Mouse (Mus musculus) ES-Bruce4 (cell line): ENCODE data around the gene Ninl. TPM values are rescaled to one million over a fixed set of nuclear protein-coding genes. Genes with fewer than 3 reads are reported as not detected.

ENCODE experiments used
- H3K27ac ChIP-seq: 2 replicates; pipeline ENCODE4 v1.5.1; 2012; ENCODE audit warnings: low read length, inconsistent platforms; ENCODE audit not compliant: insufficient read depth
- H3K27me3 ChIP-seq: 2 replicates; pipeline ENCODE4 v1.6.1; 2012; ENCODE audit warnings: mild to moderate bottlenecking, low read length, inconsistent platforms; ENCODE audit not compliant: control insufficient read depth, poor library complexity, insufficient read depth, severe bottlenecking
- H3K36me3 ChIP-seq: 2 replicates; pipeline ENCODE4 v1.6.1; 2012; ENCODE audit warnings: inconsistent platforms, mild to moderate bottlenecking, low read length, moderate library complexity; ENCODE audit not compliant: control insufficient read depth, poor library complexity, insufficient read depth, severe bottlenecking
- H3K4me1 ChIP-seq: one replicate; pipeline ENCODE4 v1.8.1; 2011; ENCODE audit warnings: low read length; ENCODE audit not compliant: control insufficient read depth, insufficient read depth
- H3K4me3 ChIP-seq: 2 replicates; pipeline ENCODE4 v1.5.1; 2011; ENCODE audit warnings: low read depth, mild to moderate bottlenecking, low read length
- H3K9ac ChIP-seq: 2 replicates; pipeline ENCODE4 v1.6.1; 2012; ENCODE audit warnings: low read depth, mild to moderate bottlenecking, inconsistent platforms; ENCODE audit not compliant: poor library complexity, severe bottlenecking
- H3K9me3 ChIP-seq: replicated peaks from 2 replicates; pipeline ENCODE4 v1.6.1; 2012; ENCODE audit warnings: mild to moderate bottlenecking, low read length, inconsistent platforms; ENCODE audit not compliant: control insufficient read depth, poor library complexity, insufficient read depth, severe bottlenecking
- CTCF ChIP-seq: IDR thresholded peaks from one replicate; pipeline ENCODE4 v1.8.1; 2011; ENCODE audit warnings: low read depth, low read length
- EP300 ChIP-seq: IDR thresholded peaks from 2 replicates; pipeline ENCODE4 v1.6.1; 2011; ENCODE audit warnings: low read depth, low read length; ENCODE audit not compliant: insufficient read depth
- POLR2A ChIP-seq: IDR thresholded peaks from one replicate; pipeline ENCODE4 v1.8.1; 2011; ENCODE audit warnings: low read length; ENCODE audit not compliant: insufficient read depth
- polyA plus RNA-seq: library from polyadenylated mRNA; stranded (reverse); fragments of >200 nt; gene quantifications from 2 replicates; pipeline ENCODE4 v1.2.4, GENCODE M21; 2011; ENCODE audit warnings: low read depth; ENCODE audit not compliant: missing spikeins, insufficient read depth, insufficient read length

Gene Ninl
- polyA plus RNA-seq, 1 experiment = 24.7 TPM

- Histone ChIP-seq H3K36me3 (no peaks in the 10 kb centered on the region), H3K9me3 (no peaks in the 10 kb centered on the region), H3K4me3 (no peak overlapping the region), H3K27me3 (no peaks in the 10 kb centered on the region), H3K4me1 (peaks cover 2% of the 10 kb centered on the region), H3K9ac (no peak overlapping the region), H3K27ac (no peak overlapping the region)
- TF ChIP-seq EP300 = no peak
- TF ChIP-seq POLR2A = no peak
- no peak for TF ChIP-seq CTCF
Observed at GRCm38 (mm10) chr2:150886315-150886714, 152.9 kb downstream of the Ninl start.

- Histone ChIP-seq H3K36me3 (no peaks in the 10 kb centered on the region), H3K9me3 (no peaks in the 10 kb centered on the region), H3K9ac (no peak overlapping the region), H3K4me3 (no peak overlapping the region), H3K27ac (no peak overlapping the region), H3K27me3 (no peaks in the 10 kb centered on the region), H3K4me1 (peaks cover 2% of the 10 kb centered on the region)
- TF ChIP-seq CTCF (no peak), EP300 (no peak), POLR2A (no peak)
Observed at GRCm38 (mm10) chr2:150885814-150886213, 153.4 kb downstream of the Ninl start.

- Histone ChIP-seq H3K9ac (no peak overlapping the region), H3K27me3 (no peaks in the 10 kb centered on the region), H3K36me3 (no peaks in the 10 kb centered on the region), H3K4me3 (no peak overlapping the region), H3K9me3 (no peaks in the 10 kb centered on the region), H3K27ac (no peak overlapping the region), H3K4me1 (peaks cover 2% of the 10 kb centered on the region)
- TF ChIP-seq POLR2A (no peak), EP300 (no peak), CTCF (no peak)
Observed at GRCm38 (mm10) chr2:150884779-150885110, 154.4 kb downstream of the Ninl start.

Other genes with a start within 250 kb of the Ninl start
- 31.3 and 35.8 TPM in 2 replicates for gene Abhd12, start 134.6 kb downstream of the Ninl start, polyA plus RNA-seq
- 47.0 and 53.0 TPM in 2 replicates for gene Gins1, start 134.0 kb downstream of the Ninl start, polyA plus RNA-seq
- 18.0 and 20.0 TPM in 2 replicates for gene Nanp, start within 50 bp of the Ninl start, polyA plus RNA-seq
- gene Gm14151, start 53.0 kb upstream of the Ninl start, polyA plus RNA-seq = not detected in 2 replicates
- not detected in 2 replicates for gene Gm14147, start 58.9 kb upstream of the Ninl start, polyA plus RNA-seq